Mouse (Mus musculus): ENCODE data around the gene Rabgap1. TPM values are rescaled to one million over a fixed set of nuclear protein-coding genes. Genes with fewer than 3 reads are reported as not detected.

Rabgap1 gene
- polyA plus RNA-seq, 1 experiment = 16.0 TPM

- H3K4me3 ChIP-seq = no peak overlapping the region
- peaks cover 14% of the 10 kb centered on the region for H3K79me2 ChIP-seq (ENCODE audit: control insufficient read depth, insufficient read depth)
- TF ChIP-seq POLR2A (IDR thresholded peaks at IDR 0.05; ENCODE audit: insufficient read length, low read depth) (no peak), MYOG (IDR thresholded peaks at IDR 0.05; ENCODE audit: control insufficient read depth in 1 of 3, insufficient read depth in 1 of 3, insufficient read length in 2 of 3, low read depth in 2 of 3) (no peak), TCF3 (IDR thresholded peaks at IDR 0.05; ENCODE audit: insufficient read length, low read depth) (no peak), E2F4 (IDR thresholded peaks at IDR 0.05; ENCODE audit: insufficient read depth) (no peak)
- no peak overlapping the region for H3ac ChIP-seq (ENCODE audit: control insufficient read depth, insufficient read length)
- H3K36me3 ChIP-seq (ENCODE audit: control insufficient read depth, insufficient read depth) = peaks cover 32% of the 10 kb centered on the region
- no peak overlapping the region for H3K4me2 ChIP-seq (ENCODE audit: low read depth)
- H3K27me3 ChIP-seq (ENCODE audit: control insufficient read depth, insufficient read depth, insufficient read length) = no peaks in the 10 kb centered on the region
Measured at GRCm38 (mm10) chr2:37480039-37480438, 37.0 kb downstream of the Rabgap1 start.

GRCm38 (mm10) chr2:37484165-37484564 is 41.1 kb downstream of the Rabgap1 start:
- Histone ChIP-seq H3ac (ENCODE audit: control insufficient read depth, insufficient read length) (no peak overlapping the region), H3K4me3 (no peak overlapping the region), H3K27me3 (ENCODE audit: control insufficient read depth, insufficient read depth, insufficient read length) (no peaks in the 10 kb centered on the region), H3K36me3 (ENCODE audit: control insufficient read depth, insufficient read depth) (peaks cover 43% of the 10 kb centered on the region), H3K4me2 (ENCODE audit: low read depth) (no peak overlapping the region), H3K79me2 (ENCODE audit: control insufficient read depth, insufficient read depth) (peaks cover 11% of the 10 kb centered on the region)
- TF ChIP-seq POLR2AphosphoS2 (IDR thresholded peaks at IDR 0.05; ENCODE audit: insufficient read length, low read depth) (no peak), MYOG (IDR thresholded peaks at IDR 0.05; ENCODE audit: control insufficient read depth in 1 of 3, insufficient read depth in 1 of 3, insufficient read length in 2 of 3, low read depth in 2 of 3) (no peak), CEBPB (IDR thresholded peaks at IDR 0.05; ENCODE audit: insufficient read depth, poor library complexity, severe bottlenecking) (no peak), MYOD1 (IDR thresholded peaks at IDR 0.05; ENCODE audit: control insufficient read depth in 1 of 3, insufficient read length in 2 of 3, low read depth in 2 of 3) (no peak), SRF (IDR thresholded peaks at IDR 0.05; ENCODE audit: control insufficient read depth, insufficient read length, low read depth) (no peak), E2F4 (IDR thresholded peaks at IDR 0.05; ENCODE audit: insufficient read depth) (no peak), TCF3 (IDR thresholded peaks at IDR 0.05; ENCODE audit: insufficient read length, low read depth) (no peak), MAX (IDR thresholded peaks at IDR 0.05; ENCODE audit: low read depth) (no peak), REST (IDR thresholded peaks at IDR 0.05; ENCODE audit: insufficient read depth, insufficient read length) (no peak), POLR2A (IDR thresholded peaks at IDR 0.05; ENCODE audit: insufficient read length, low read depth) (no peak), USF1 (IDR thresholded peaks at IDR 0.05; ENCODE audit: low read depth) (no peak), TCF12 (IDR thresholded peaks at IDR 0.05; ENCODE audit: insufficient read depth, poor library complexity, severe bottlenecking) (no peak)

- Histone ChIP-seq H3K4me2 (ENCODE audit: low read depth) (no peak overlapping the region), H3K36me3 (ENCODE audit: control insufficient read depth, insufficient read depth) (peaks cover 54% of the 10 kb centered on the region), H3K27me3 (ENCODE audit: control insufficient read depth, insufficient read depth, insufficient read length) (no peaks in the 10 kb centered on the region), H3ac (ENCODE audit: control insufficient read depth, insufficient read length) (no peak overlapping the region), H3K79me2 (ENCODE audit: control insufficient read depth, insufficient read depth) (peaks cover under 1% of the 10 kb centered on the region), H3K4me3 (no peak overlapping the region)
- TF ChIP-seq MYOD1 (IDR thresholded peaks at IDR 0.05; ENCODE audit: control insufficient read depth in 1 of 3, insufficient read length in 2 of 3, low read depth in 2 of 3) (no peak), TCF3 (IDR thresholded peaks at IDR 0.05; ENCODE audit: insufficient read length, low read depth) (no peak)
Measured at GRCm38 (mm10) chr2:37485370-37485769, 42.3 kb downstream of the Rabgap1 start.

DNA sequence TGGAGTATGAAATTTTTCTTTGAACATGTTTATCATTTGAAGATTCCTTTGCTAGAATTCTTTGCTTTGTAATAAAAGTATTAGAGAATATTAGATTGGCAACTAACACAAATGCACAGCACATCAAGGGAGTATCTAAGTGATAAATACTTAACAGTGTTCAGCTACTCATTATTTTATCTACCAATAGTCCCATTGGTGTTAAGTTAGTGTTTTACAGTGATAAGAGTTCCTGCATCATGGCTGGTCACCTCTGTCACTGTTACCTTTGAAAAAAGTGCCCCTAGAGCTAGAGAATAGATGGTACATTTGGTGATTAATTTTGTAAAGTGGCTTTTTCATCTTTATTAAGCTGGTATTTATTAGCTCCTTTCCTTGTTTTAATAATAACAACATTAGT is 43.3 kb downstream of the Rabgap1 start:
- Histone ChIP-seq H3K36me3 (ENCODE audit: control insufficient read depth, insufficient read depth) (peaks cover 55% of the 10 kb centered on the region), H3K4me2 (ENCODE audit: low read depth) (no peak overlapping the region), H3ac (ENCODE audit: control insufficient read depth, insufficient read length) (no peak overlapping the region), H3K27me3 (ENCODE audit: control insufficient read depth, insufficient read depth, insufficient read length) (no peaks in the 10 kb centered on the region), H3K79me2 (ENCODE audit: control insufficient read depth, insufficient read depth) (no peaks in the 10 kb centered on the region), H3K4me3 (no peak overlapping the region)
- TF ChIP-seq CEBPB (IDR thresholded peaks at IDR 0.05; ENCODE audit: insufficient read depth, poor library complexity, severe bottlenecking) = no peak
- no peak for TF ChIP-seq E2F4 (IDR thresholded peaks at IDR 0.05; ENCODE audit: insufficient read depth)
- TF ChIP-seq POLR2AphosphoS2 (IDR thresholded peaks at IDR 0.05; ENCODE audit: insufficient read length, low read depth) = no peak
- no peak for TF ChIP-seq MYOD1 (IDR thresholded peaks at IDR 0.05; ENCODE audit: control insufficient read depth in 1 of 3, insufficient read length in 2 of 3, low read depth in 2 of 3)
- TF ChIP-seq REST (IDR thresholded peaks at IDR 0.05; ENCODE audit: insufficient read depth, insufficient read length) = no peak
- TF ChIP-seq TCF12 (IDR thresholded peaks at IDR 0.05; ENCODE audit: insufficient read depth, poor library complexity, severe bottlenecking) = no peak
- TF ChIP-seq MYOG (IDR thresholded peaks at IDR 0.05; ENCODE audit: control insufficient read depth in 1 of 3, insufficient read depth in 1 of 3, insufficient read length in 2 of 3, low read depth in 2 of 3) = no peak
- no peak for TF ChIP-seq TCF3 (IDR thresholded peaks at IDR 0.05; ENCODE audit: insufficient read length, low read depth)
- no peak for TF ChIP-seq USF1 (IDR thresholded peaks at IDR 0.05; ENCODE audit: low read depth)
- TF ChIP-seq MAX (IDR thresholded peaks at IDR 0.05; ENCODE audit: low read depth) = no peak
- TF ChIP-seq SRF (IDR thresholded peaks at IDR 0.05; ENCODE audit: control insufficient read depth, insufficient read length, low read depth) = no peak
- TF ChIP-seq POLR2A (IDR thresholded peaks at IDR 0.05; ENCODE audit: insufficient read length, low read depth) = no peak

DNA sequence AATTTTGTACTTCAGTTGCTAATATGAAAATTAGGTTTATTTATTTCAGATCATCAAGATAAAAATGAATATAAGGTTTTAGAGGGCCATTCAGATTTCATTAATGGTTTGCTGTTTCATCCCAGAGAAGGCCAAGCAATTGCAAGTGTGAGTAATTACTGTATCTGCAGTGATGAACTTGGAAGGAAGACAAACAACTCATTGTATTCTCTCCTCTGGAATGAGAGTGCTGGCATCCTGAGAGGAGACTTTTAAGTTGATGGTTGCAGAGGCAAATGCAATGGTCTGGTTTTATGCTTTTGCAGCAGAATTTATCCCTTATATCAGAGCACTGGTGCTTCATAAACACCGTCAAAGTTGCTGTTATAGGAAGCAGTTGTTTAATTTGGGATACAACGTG is 45.9 kb downstream of the Rabgap1 start:
- Histone ChIP-seq H3K4me3 (no peak overlapping the region), H3K4me2 (ENCODE audit: low read depth) (no peak overlapping the region), H3K27me3 (ENCODE audit: control insufficient read depth, insufficient read depth, insufficient read length) (no peaks in the 10 kb centered on the region), H3K79me2 (ENCODE audit: control insufficient read depth, insufficient read depth) (no peaks in the 10 kb centered on the region), H3K36me3 (ENCODE audit: control insufficient read depth, insufficient read depth) (peaks cover 55% of the 10 kb centered on the region), H3ac (ENCODE audit: control insufficient read depth, insufficient read length) (no peak overlapping the region)
- TF ChIP-seq MYOG (IDR thresholded peaks at IDR 0.05; ENCODE audit: control insufficient read depth in 1 of 3, insufficient read depth in 1 of 3, insufficient read length in 2 of 3, low read depth in 2 of 3) = no peak
- TF ChIP-seq TCF12 (IDR thresholded peaks at IDR 0.05; ENCODE audit: insufficient read depth, poor library complexity, severe bottlenecking) = no peak
- no peak for TF ChIP-seq MYOD1 (IDR thresholded peaks at IDR 0.05; ENCODE audit: control insufficient read depth in 1 of 3, insufficient read length in 2 of 3, low read depth in 2 of 3)
- TF ChIP-seq CEBPB (IDR thresholded peaks at IDR 0.05; ENCODE audit: insufficient read depth, poor library complexity, severe bottlenecking) = no peak
- TF ChIP-seq TCF3 (IDR thresholded peaks at IDR 0.05; ENCODE audit: insufficient read length, low read depth) = no peak
- no peak for TF ChIP-seq POLR2A (IDR thresholded peaks at IDR 0.05; ENCODE audit: insufficient read length, low read depth)
- TF ChIP-seq E2F4 (IDR thresholded peaks at IDR 0.05; ENCODE audit: insufficient read depth) = no peak
- TF ChIP-seq MAX (IDR thresholded peaks at IDR 0.05; ENCODE audit: low read depth) = no peak
- TF ChIP-seq REST (IDR thresholded peaks at IDR 0.05; ENCODE audit: insufficient read depth, insufficient read length) = no peak

All from myocyte (in vitro differentiated cells).